ENCODE assay signal across 8 mouse cellular contexts in the genomic region with DNA sequence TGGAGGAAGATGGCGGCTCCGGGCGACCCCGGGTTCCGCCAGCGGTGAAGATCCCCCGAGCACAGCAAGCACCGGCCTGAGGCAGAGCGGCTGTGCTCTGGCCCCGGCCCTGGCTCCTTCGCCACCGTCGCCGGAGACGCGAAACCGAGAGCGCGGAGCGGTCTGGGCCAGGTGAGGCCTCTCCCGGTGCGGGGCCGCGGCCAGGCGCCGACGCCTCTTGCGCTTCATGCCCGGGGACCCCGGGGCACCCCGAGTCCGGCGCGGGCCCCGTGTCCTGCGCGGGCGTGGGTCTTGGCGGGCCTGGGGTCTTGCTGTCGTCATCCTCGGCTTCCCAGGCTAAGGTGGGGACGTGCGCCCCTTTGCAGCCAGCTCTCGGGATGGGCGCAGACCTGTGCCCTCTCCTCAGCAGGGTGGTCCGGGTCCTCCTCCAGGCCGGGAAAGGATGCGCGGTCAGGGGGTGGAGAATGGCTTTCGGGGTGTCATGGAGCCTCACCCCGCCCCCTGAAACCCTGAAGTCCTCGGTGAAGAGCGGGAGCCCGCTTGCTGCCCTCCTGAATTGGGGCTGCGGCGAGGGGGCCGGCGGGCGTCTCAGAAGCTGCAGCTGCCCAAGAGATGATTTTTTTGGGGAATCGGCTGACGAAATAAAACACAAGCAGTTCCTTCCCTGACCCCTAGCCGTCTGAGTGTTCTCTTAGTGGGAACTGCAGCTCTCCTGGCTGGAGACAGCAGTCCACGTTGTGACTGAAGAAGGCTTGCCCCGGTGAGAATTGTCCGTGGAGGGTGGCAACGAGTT. TPM values are rescaled to one million over a fixed set of nuclear protein-coding genes. Genes with fewer than 3 reads are reported as not detected.
DNase-seq lines count a peak whose midpoint lies in the region; ATAC-seq and TF ChIP-seq lines count a peak whose summit lies in the region.

No protein-coding gene starts in this region.

- peak; percentile 48 to 59 for DNase-seq in heart, adult 18-20 months
- no peak for DNase-seq in heart, postnatal 25 days (ENCODE audit: low spot score)
- peak; percentile 71 for DNase-seq in MEL (ENCODE audit: low read depth, low spot score)
- DNase-seq in hindbrain, embryonic 10.5 days (ENCODE audit: low spot score): no peak
- DNase-seq in c-Kit-positive CD71-positive TER-119-positive erythroid progenitor cells, embryonic 14.5 days (ENCODE audit: low spot score): no peak

- H3K36me3 ChIP-seq in MEL (ENCODE audit: control insufficient read depth in 1 of 2, insufficient read depth in 2 of 2, low read length in 2 of 2): peaks cover 0 to 10% of the 10 kb centered on the region in 2 experiments; a peak in 2 of 4 replicates
- no peaks in the 10 kb centered on the region for H3K36me3 ChIP-seq in embryonic facial prominence, embryonic 13.5 days
- H3K36me3 ChIP-seq in hindbrain, embryonic 10.5 days: no peaks in the 10 kb centered on the region
- H3K36me3 ChIP-seq in limb, embryonic 15.5 days: no peaks in the 10 kb centered on the region
- no peaks in the 10 kb centered on the region for H3K36me3 ChIP-seq in myocyte (ENCODE audit: control insufficient read depth, insufficient read depth)

- ATAC-seq in embryonic facial prominence, embryonic 13.5 days (ENCODE audit: insufficient number of reproducible peaks, insufficient read depth, low FRiP score, low TSS enrichment, low read depth): peak; percentile 29; the same call in 1 of the 2 replicates
- peak; percentile 53 for ATAC-seq in limb, embryonic 15.5 days (ENCODE audit: insufficient number of reproducible peaks, low FRiP score, low TSS enrichment, low read depth)

- TF ChIP-seq POLR2A in MEL (IDR thresholded peaks at IDR 0.05; ENCODE audit: control insufficient read depth in 1 of 2, insufficient read depth in 1 of 2, low read depth in 1 of 2, low read length in 2 of 2, poor library complexity in 1 of 2): 0 out of 4 replicates have a peak, but pooled peaks of 1 of the 2 experiments have one; percentile 14
- no peak for TF ChIP-seq POLR2A in myocyte (IDR thresholded peaks at IDR 0.05; ENCODE audit: insufficient read length, low read depth)

- TF ChIP-seq EP300 in MEL (IDR thresholded peaks at IDR 0.05; ENCODE audit: low read depth in 1 of 2, low read length in 2 of 2): no peak

- H3K4me3 ChIP-seq in MEL (ENCODE audit: control insufficient read depth in 1 of 2, insufficient read depth in 1 of 2, low read depth in 2 of 2, low read length in 2 of 2): peak overlapping the region; percentile 87 to 91
- peak overlapping the region; percentile 100 for H3K4me3 ChIP-seq in embryonic facial prominence, embryonic 13.5 days
- H3K4me3 ChIP-seq in hindbrain, embryonic 10.5 days: peak overlapping the region; percentile 72
- H3K4me3 ChIP-seq in limb, embryonic 15.5 days: peak overlapping the region; percentile 99
- peak overlapping the region; percentile 73 for H3K4me3 ChIP-seq in myocyte

- H3K27me3 ChIP-seq in MEL (ENCODE audit: control insufficient read depth in 1 of 2, insufficient read depth in 2 of 2, low read length in 2 of 2) (no peaks in the 10 kb centered on the region), myocyte (ENCODE audit: control insufficient read depth, insufficient read depth, insufficient read length) (no peaks in the 10 kb centered on the region)
- no peaks in the 10 kb centered on the region for H3K27me3 ChIP-seq in embryonic facial prominence, embryonic 13.5 days
- no peaks in the 10 kb centered on the region; the same call in 1 of the 2 replicates for H3K27me3 ChIP-seq in hindbrain, embryonic 10.5 days (ENCODE audit: insufficient read depth, poor library complexity, severe bottlenecking)
- H3K27me3 ChIP-seq in limb, embryonic 15.5 days: no peaks in the 10 kb centered on the region

- WGBS in embryonic facial prominence, embryonic 13.5 days: under 1% methylated on average over 66 of the region's 66 CpGs
- under 1% methylated on average over 66 of the region's 66 CpGs for WGBS in hindbrain, embryonic 10.5 days
- 1% methylated on average over 66 of the region's 66 CpGs for WGBS in limb, embryonic 15.5 days

- intact Hi-C loops in heart, postnatal 25 days (cut with DNase I): no loop called here

- no peak for TF ChIP-seq RAD21 in MEL (IDR thresholded peaks at IDR 0.05; ENCODE audit: low read depth, low read length)

- peak overlapping the region; percentile 87 for H3K9ac ChIP-seq in MEL (ENCODE audit: control insufficient read depth, low read depth, low read length, poor library complexity, severe bottlenecking)
- H3K9ac ChIP-seq in embryonic facial prominence, embryonic 13.5 days: peak overlapping the region; percentile 98
- H3K9ac ChIP-seq in limb, embryonic 15.5 days: peak overlapping the region; percentile 99

- H3K79me2 ChIP-seq in MEL (ENCODE audit: control insufficient read depth, insufficient read depth, low read length, poor library complexity) (peaks cover 41% of the 10 kb centered on the region), myocyte (ENCODE audit: control insufficient read depth, insufficient read depth) (peaks cover 51% of the 10 kb centered on the region)

- no peak for TF ChIP-seq CTCF in MEL (IDR thresholded peaks at IDR 0.05 in 2 of 3, conservative IDR thresholded peaks at IDR 0.05 in 1 of 3; ENCODE audit: control insufficient read depth in 1 of 3, insufficient read depth in 1 of 3, low read depth in 2 of 3, low read length in 3 of 3, poor library complexity in 1 of 3, severe bottlenecking in 1 of 3)

- H3K27ac ChIP-seq in MEL (ENCODE audit: control insufficient read depth, low read depth, low read length): peak overlapping the region; percentile 65
- peak overlapping the region; percentile 94 for H3K27ac ChIP-seq in embryonic facial prominence, embryonic 13.5 days
- H3K27ac ChIP-seq in hindbrain, embryonic 10.5 days: peak overlapping the region; percentile 95
- H3K27ac ChIP-seq in limb, embryonic 15.5 days: peak overlapping the region; percentile 97

- peaks cover 2 to 13% of the 10 kb centered on the region in 2 experiments; a peak in 3 of 4 replicates for H3K4me1 ChIP-seq in MEL (ENCODE audit: control insufficient read depth in 1 of 2, insufficient read depth in 2 of 2, low read length in 2 of 2)
- H3K4me1 ChIP-seq in embryonic facial prominence, embryonic 13.5 days: peaks cover 34% of the 10 kb centered on the region
- peaks cover 27% of the 10 kb centered on the region for H3K4me1 ChIP-seq in hindbrain, embryonic 10.5 days (replicated peaks)
- peaks cover 24% of the 10 kb centered on the region for H3K4me1 ChIP-seq in limb, embryonic 15.5 days

- no peaks in the 10 kb centered on the region for H3K9me3 ChIP-seq in MEL (replicated peaks; ENCODE audit: insufficient read depth, low read length)
- H3K9me3 ChIP-seq in embryonic facial prominence, embryonic 13.5 days: no peaks in the 10 kb centered on the region
- H3K9me3 ChIP-seq in hindbrain, embryonic 10.5 days: no peaks in the 10 kb centered on the region
- no peaks in the 10 kb centered on the region for H3K9me3 ChIP-seq in limb, embryonic 15.5 days

- H3ac ChIP-seq in myocyte (ENCODE audit: control insufficient read depth, insufficient read length): peak overlapping the region; percentile 38

- H3K4me2 ChIP-seq in embryonic facial prominence, embryonic 13.5 days: peak overlapping the region; percentile 78
- H3K4me2 ChIP-seq in limb, embryonic 15.5 days: peak overlapping the region; percentile 80
- H3K4me2 ChIP-seq in myocyte (ENCODE audit: low read depth): peak overlapping the region; percentile 81

TF ChIP-seq in MEL, 35 proteins besides CTCF, POLR2A, EP300 and RAD21 (continues in another document):
- no peak for TF ChIP-seq TAL1 (IDR thresholded peaks at IDR 0.05; ENCODE audit: low read length)
- no peak for TF ChIP-seq ZC3H11A (IDR thresholded peaks at IDR 0.05; ENCODE audit: low read depth, low read length)
- TF ChIP-seq TBP (IDR thresholded peaks at IDR 0.05; ENCODE audit: low read depth, low read length): no peak
- peak; percentile 59 for TF ChIP-seq MXI1 (IDR thresholded peaks at IDR 0.05; ENCODE audit: low read depth, low read length)
- no peak for TF ChIP-seq POLR2AphosphoS5 (IDR thresholded peaks at IDR 0.05; ENCODE audit: borderline replicate concordance, low read depth, low read length)
- TF ChIP-seq MAFK (IDR thresholded peaks at IDR 0.05; ENCODE audit: borderline replicate concordance, low read depth, low read length): no peak

TF ChIP-seq in myocyte, 11 proteins besides CTCF, POLR2A, EP300 and RAD21 (continues in another document):
- TF ChIP-seq TCF12 (IDR thresholded peaks at IDR 0.05; ENCODE audit: insufficient read depth, poor library complexity, severe bottlenecking) (no peak), E2F4 (IDR thresholded peaks at IDR 0.05; ENCODE audit: insufficient read depth) (no peak), MYOG (IDR thresholded peaks at IDR 0.05; ENCODE audit: control insufficient read depth in 1 of 3, insufficient read depth in 1 of 3, insufficient read length in 2 of 3, low read depth in 2 of 3) (no peak), MAX (IDR thresholded peaks at IDR 0.05; ENCODE audit: low read depth) (no peak), TCF3 (IDR thresholded peaks at IDR 0.05; ENCODE audit: insufficient read length, low read depth) (no peak), CEBPB (IDR thresholded peaks at IDR 0.05; ENCODE audit: insufficient read depth, poor library complexity, severe bottlenecking) (no peak), MYOD1 (IDR thresholded peaks at IDR 0.05; ENCODE audit: control insufficient read depth in 1 of 3, insufficient read length in 2 of 3, low read depth in 2 of 3) (no peak)

RNA-seq across cellular contexts. Expression of a gene that starts 0.5 kb away (rescaled TPM):
- total RNA-seq in heart, adult 18-20 months (2021): 10 to 100 TPM; 10.4 to 10.8 TPM
- total RNA-seq in heart, postnatal 25 days (2021): 10 to 100 TPM in 1 of 2 experiments, 1 to 10 TPM in 1; 10.0 to 10.1 TPM
- total RNA-seq in MEL (2012; rRNA removed): 10.1 and 11.2 TPM in 2 replicates
- polyA plus RNA-seq in MEL (2012; ENCODE audit: insufficient read depth in 1 of 2, insufficient read length in 2 of 2, low read depth in 1 of 2, low replicate concordance in 2 of 2, missing spikeins in 1 of 2) (100 to 1,000 TPM in 1 of 2 experiments, 10 to 100 TPM in 1; 23.1 to 260 TPM), myocyte (2012; fragmentation: generic; extraction: Trizol) (13.2 TPM)
- 23.3 and 24.2 TPM in 2 replicates for polyA plus RNA-seq in embryonic facial prominence, embryonic 13.5 days (2015; fragmentation: Nextera tagmentation; extraction: Ambion mirVana)
- 23.2 and 24.5 TPM in 2 replicates for polyA plus RNA-seq in hindbrain, embryonic 10.5 days (2016; fragmentation: Nextera tagmentation; extraction: Ambion mirVana)
- 22.5 and 25.4 TPM in 2 replicates for polyA plus RNA-seq in limb, embryonic 15.5 days (2015; fragmentation: Nextera tagmentation; extraction: Ambion mirVana)

RNA-seq across cellular contexts. Expression of a gene that starts 8.6 kb away (rescaled TPM):
- 10 to 100 TPM; 87.6 to 95.7 TPM for total RNA-seq in heart, adult 18-20 months (2021)
- total RNA-seq in heart, postnatal 25 days (2021): 10 to 100 TPM; 85.1 to 96.1 TPM
- total RNA-seq in MEL (2012; rRNA removed): 63.0 and 64.4 TPM in 2 replicates
- 100 to 1,000 TPM in 1 of 2 experiments, not detected in 1; 137 TPM for polyA plus RNA-seq in MEL (2012; ENCODE audit: insufficient read depth in 1 of 2, insufficient read length in 2 of 2, low read depth in 1 of 2, low replicate concordance in 2 of 2, missing spikeins in 1 of 2)
- polyA plus RNA-seq in embryonic facial prominence, embryonic 13.5 days (2015; fragmentation: Nextera tagmentation; extraction: Ambion mirVana): 40.5 and 42.4 TPM in 2 replicates
- polyA plus RNA-seq in hindbrain, embryonic 10.5 days (2016; fragmentation: Nextera tagmentation; extraction: Ambion mirVana): 36.5 and 44.1 TPM in 2 replicates
- polyA plus RNA-seq in limb, embryonic 15.5 days (2015; fragmentation: Nextera tagmentation; extraction: Ambion mirVana): 46.9 and 51.9 TPM in 2 replicates
- 107 TPM for polyA plus RNA-seq in myocyte (2012; fragmentation: generic; extraction: Trizol)

Comparison
In these comparisons a context has a peak if more than half of its experiments do, and no peak if none do; other contexts are left out.
1. DNase-seq: peak in heart, adult 18-20 months (2 of 2) and MEL (single experiment); none in heart, postnatal 25 days (single experiment), hindbrain, embryonic 10.5 days (single experiment) and c-Kit-positive CD71-positive TER-119-positive erythroid progenitor cells, embryonic 14.5 days (single experiment).
2. Peak in every context shown above with its lines, with median percentiles within 50 percentile points of each other: H3K27ac ChIP-seq, H3K4me3 ChIP-seq, H3K9ac ChIP-seq and H3K4me2 ChIP-seq.